Mouse (Mus musculus): ENCODE results near the gene Fbxo28.
A peak's percentile ranks its signal among the peaks of the same experiment; 100 is the strongest.

The Fbxo28 gene

DNA sequence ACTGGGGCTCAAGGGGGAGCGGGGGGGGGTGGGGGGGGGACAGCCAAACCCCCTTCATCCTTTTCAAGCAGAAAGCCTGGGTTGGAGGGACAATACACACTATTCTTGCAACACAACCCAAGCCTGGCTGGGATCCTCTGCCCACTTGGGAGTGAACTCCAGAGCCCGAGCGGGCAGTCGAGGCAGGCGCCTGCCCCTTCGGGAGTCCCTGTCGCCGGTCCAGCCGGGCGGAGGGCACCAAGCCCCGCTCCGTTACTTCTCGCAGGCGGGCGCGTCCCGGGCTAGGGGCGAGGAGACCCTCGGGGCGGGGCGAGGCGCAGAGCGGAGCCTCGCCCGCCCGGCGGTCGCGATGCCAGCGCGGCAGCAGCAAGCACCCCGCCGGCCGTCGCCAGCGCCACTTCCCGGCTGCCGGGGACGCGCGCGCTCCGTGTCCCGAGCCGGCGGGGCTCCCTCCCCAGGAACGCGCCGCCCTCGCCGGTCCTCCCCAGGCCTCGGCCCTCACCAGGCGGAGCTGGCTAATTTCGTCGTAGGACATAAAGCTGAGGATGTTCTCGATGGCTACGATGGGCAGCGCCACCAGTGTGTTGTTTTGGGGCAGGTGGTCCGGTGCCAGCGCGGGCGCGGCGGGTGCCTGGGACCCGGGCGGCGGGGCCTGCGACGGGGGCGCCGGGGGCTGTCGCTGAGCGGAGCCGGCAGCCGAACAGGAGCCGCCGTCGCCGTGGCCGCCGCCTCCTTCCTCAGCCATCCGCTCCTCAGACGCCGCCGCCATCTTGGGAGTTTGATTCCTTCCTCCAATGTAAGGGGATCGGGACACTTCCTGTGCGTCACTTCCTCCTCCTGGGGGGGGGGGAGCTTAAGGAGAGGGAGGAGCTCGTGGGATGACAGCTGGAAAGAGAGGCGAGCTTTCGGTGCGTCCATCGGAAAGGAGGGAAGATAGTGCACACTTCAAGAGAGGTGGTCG, at the start of gene Fbxo28:
Fbxo28 (minus strand) TSS at position 809 of the 961 bp plus-strand sequence.
- DNase-seq: peak; percentile 87 to 93

DNA sequence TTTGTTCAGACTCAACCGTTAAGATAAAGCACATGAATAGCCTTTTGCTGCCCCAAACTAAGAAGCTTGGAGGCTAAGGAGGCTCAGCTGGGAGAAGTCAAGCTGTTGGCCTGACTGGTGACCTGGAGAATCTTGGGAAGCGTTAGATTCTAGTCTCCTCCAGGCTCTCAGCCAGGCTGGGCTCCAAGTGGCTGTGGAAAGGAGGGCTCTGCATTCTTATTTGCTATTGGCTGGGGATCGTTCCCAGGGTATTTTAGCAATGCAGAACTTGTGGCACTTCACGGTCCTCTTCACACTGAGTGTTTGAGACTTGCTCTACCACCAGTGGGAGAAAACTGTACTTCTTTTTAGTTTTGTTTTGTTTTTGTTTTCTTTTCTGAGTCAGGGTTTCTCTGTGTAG, 47.3 kb upstream of the Fbxo28 start:
- DNase-seq: no peak

DNA sequence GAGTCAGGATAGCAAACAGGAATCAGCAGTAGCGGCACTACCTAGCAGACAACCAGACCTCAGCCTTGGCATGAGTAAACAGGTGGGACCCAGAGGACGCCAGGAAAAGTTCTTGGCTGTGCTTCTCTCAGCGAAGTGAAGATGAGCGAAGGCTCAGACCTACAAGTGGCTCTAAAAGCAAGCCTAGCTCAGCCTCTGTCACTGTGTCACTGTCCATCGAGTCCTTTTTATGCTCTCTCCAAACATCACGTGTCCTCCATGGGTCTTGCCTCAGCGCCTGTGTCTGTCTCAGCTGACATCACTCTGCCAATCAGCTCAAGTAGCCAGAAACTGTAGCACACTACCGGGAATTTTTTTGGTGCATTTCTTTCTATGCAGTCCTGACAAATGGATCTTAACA, 45.0 kb upstream of the Fbxo28 start:
- DNase-seq: no peak

DNA sequence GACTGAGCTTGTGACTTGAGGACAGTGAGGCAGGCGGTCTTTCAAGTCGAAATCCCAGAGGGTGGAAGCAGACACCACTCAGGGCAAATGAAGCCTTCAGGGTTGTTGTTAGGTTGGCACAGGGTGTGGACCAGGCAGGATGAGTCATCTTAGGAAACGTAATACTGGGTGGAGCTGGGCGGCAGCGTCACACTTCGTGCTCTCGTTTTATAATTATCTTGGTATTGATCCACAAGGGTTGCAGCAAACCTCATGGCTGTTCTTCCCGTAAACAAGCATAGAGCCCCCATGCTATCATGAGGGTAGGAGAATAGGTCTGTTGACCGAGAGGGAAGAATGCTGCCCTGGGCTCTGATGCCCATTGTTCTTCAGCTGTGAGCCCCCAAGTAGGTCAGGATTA, 41.7 kb upstream of the Fbxo28 start:
- DNase-seq: no peak

DNA sequence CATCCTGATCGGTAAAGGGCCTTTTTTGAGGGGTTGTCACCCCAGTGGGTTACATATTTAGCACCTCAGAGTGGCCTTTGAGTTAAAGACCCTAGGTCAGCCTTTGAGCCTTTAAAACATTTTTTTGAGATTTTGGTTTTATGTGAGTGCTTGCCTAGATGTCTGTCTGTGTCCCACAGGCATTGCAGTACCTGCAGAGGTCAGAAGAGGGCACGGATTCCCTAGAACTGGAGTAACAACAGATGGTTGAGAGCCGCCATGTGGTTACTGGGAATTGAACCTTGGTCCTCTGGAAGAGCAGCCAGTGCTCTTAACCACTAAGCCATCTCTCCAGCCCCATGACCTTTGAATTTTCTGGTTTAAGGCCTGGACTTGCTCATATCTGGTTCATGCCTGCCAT, 39.9 kb upstream of the Fbxo28 start:
- DNase-seq: no peak

DNA sequence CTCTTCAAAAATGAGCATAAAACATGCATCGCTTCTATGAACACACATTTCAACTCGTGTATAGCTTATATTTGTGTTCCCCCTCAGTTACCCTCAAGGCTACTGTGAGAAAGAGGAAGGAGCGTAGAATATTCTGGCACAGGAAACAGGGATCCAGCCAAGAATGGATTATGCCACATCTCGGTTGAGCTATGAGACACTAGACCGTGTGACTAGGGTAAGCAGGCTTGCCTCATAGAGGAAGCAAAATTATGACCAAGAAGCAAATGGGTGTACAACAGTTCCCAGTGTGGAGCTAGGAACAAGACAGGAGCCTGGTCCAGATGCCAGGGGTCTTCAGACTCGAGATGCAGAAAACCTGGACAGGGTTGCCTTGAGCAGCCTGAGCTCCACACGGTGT, 39.3 kb upstream of the Fbxo28 start:
- no peak for DNase-seq

DNA sequence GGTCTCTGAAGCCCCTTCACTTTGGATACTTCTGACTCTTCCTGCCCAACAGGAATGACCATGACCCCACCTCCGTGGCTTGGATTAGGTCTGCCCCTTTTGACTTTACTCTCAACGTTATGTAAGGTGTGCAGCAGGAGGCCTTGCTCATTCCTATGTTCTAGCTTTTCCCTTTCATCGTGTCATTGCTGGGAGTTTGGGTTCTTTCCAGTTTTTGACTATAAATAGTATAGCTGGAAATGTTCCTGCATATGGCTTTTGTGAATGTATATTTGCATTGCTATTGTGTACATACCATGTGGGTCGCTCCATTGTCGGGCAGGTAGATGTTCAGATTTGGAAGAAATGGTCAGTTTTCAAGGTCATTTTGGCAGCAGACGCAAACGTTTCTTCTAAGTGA, 37.4 kb upstream of the Fbxo28 start:
- DNase-seq: no peak

DNA sequence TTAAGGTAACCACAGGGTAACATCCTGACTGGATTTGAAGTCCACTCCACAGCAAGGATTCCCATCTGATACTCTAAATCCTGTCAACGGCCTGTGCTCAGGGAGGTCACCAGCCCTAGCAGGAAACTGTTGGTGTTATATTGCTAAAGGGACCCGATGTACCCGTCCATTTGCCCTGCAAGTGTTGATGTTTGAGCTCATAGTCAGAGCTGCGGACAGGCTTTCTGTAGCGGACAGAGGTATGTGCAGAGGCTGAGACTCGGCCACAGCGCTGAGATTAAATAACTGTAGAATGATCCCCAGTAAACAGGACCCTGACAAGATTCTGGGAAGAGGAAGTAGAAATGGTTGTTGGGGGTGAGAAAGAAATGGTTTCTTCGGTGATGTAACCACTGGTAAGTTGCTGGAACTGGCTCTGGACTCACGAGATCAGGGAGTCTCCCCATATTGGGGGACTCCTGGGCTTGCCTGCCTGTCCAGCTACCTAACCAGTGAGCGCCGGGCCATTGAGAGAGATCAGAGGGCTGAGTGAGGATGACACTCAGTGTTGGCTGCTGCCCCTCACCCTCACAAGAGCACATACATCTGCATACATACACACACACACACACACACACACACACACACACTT, 36.9 kb upstream of the Fbxo28 start:
- no peak for DNase-seq

DNA sequence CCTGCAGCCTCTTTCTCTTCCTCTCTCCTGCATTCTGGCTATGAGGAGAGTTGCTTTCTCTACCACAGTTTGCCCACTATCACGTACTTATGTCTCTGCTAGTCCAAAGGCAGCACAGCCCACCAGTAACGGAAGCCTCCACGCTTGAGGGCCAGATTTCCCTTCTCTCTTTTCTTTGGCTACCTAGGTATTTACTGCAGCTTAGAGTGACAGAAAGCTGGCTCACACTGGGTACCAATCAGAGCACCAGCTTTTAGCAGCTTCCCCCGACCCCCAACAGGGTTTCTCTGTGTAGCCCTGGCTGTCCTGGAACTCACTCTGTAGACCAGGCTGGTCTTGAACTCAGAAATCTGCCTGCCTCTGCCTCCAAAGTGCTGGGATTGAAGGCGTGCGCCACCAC, 36.1 kb upstream of the Fbxo28 start:
- no peak for DNase-seq

DNA sequence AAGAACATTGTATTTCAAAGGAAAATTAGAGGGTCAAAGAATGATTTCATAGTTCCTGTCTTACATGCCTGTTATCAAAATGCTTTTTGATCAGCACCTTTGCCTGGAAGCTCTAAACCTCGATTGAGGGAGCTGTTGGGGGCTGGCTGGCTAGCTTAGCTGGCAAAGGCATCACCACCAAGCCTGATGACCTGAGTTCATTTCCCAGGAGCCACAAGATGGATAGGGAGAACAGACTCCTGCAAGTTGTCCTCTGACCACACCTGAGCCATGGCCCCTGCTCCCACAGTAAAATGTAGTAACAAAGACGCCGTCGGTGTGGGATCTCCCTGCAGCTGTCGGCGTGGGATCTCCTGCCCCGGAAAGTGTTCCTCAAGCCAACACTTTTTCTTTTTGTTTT, 35.4 kb upstream of the Fbxo28 start:
- peak; percentile 27 to 33 for DNase-seq

DNA sequence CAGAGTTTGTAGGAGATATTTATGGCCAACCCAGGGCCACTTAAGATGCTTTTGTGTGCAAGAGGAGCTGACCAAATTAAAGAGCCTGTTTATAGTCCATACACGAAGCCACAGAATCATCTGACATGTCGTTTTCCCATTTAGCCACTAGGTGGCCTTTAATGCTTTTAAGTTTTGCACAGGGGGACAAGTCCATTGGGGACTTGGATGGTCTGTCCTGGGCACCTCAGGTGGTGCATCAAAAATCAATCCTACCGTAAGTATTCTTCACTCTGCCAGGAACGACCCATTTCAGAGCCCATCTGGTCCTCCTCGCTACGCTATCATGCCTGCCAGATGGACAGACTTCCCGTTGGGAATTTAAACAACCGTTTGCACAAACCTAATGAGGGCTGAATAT, 34.8 kb upstream of the Fbxo28 start:
- DNase-seq: peak; percentile 69 to 71

DNA sequence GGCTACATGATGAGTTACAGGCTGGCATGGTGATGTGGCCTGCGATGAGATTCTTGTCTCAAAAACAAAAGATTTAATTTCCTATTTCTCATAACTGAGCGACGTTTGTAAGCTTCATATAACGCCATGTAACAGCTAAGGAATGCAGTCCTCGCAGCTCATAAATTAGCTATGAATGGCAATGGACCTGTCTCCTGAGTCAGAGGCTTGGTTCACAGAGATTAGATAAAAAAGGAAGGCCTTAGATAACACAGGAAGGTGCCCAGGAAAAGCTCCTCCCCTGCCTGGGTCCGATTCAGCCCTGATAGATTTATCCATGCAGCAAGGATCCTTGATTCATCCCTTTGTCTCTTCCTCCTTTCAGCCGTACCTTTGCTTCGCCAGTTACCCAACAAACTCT, 30.5 kb upstream of the Fbxo28 start:
- no peak for DNase-seq

DNA sequence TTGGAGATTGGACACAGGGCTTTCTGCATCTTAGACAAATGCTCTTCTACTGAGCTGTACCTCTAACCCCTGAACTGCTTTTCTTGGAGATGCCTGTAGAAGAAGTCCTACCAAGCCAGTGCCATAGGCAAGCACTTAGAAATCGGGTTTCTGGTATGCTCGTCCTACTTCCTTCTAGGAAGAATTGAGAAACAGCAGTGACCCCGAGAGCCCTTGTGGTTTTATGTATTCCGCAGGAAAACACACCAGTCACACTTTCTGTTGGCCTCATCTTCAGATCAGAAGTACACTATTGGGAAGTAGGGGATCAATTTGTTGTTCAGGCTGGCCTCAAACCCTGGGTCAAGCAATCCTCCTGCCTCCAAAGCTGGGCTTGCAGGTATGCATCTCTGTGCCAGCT, 28.0 kb upstream of the Fbxo28 start:
- DNase-seq: no peak

DNA sequence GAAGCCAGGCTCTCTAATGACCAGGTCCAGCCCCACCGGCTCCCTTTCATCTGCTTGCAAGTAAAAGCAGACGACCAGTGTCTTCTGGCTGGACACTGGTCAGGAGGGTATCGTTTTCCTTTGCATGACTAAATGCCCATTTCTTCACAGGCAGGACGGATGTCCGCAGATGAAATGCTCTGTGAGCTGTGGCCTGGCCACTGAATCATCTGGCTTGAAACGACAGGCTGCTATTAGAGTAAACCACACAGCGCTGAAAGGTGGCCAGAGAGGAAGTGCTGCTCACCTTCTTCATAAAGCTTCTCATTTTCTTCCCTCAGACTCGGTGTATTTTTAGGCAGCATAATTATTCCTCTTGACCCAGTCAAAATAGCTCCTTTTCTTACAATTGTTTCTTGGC, 27.4 kb upstream of the Fbxo28 start:
- no peak for DNase-seq

DNA sequence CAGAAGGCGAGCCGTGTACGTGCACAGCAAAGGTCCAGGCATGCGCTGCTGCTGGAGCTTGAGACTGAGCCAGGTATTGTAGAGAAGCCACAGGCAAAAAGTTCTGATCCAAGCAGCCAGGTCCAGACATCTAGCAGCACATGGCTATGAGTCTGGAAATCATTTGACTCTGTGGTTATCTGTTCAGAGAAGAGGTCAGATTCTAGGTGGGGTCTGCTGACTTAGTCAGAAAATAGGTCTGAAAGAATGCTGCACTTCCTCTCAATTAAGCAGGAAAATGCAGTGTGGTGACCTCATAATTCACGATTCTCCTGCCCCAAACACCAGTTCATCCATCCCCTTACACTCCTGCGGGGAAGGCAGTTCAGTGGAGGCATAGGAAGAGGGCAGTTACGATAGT, 26.9 kb upstream of the Fbxo28 start:
- DNase-seq: no peak

DNA sequence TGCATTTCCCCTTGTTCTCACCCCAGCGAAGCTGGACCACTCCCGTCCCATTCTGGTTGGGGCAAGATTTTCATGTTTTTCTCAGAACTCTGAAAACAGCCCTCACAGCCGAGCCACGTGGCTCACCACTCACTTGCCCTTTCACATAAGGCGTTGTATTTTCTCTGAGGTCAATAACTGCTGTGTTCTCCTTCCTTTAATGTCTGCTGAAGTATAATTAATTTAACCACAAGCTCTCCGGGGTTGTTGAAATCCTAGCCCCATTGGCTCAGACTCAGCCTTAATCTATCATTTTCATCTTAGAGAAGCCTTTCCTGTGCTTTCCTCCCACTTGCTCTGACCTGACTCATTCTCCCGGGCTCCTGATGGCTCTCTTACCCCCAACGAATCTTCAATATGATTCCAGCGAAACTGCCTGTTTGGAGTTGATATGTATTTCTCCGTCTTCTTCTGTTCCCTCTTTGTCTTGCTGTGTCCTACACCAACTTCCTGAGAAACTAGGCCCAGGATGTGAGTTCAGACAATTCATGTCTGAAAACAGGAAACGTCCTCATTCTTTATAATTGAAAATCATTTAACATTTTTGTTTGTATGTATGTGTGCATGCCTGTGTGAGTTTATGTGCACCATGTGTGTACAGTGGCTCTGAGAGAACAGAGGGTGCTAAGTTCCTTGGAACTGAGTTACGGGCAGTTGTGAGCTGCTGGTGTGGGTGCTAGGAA, 22.4 kb upstream of the Fbxo28 start:
- DNase-seq: no peak

DNA sequence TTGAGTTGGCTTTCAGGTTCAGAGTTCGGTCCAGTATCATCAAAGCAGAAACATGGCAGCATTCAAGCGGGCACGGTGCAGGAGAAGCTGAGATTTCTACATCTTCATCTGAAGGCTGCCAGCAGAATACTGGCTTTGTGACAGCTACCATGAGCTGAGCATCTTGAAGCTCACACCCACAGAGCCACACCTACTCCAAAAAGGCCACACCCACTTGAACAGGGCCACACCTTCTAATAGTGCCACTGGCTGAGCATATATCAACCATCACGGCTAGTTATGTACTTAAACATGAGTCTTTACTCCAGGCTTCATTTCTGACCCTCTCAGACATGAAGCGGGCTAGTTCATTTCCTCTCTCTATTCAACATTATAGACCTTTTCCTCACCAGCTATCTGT, 21.3 kb upstream of the Fbxo28 start:
- DNase-seq: no peak

DNA sequence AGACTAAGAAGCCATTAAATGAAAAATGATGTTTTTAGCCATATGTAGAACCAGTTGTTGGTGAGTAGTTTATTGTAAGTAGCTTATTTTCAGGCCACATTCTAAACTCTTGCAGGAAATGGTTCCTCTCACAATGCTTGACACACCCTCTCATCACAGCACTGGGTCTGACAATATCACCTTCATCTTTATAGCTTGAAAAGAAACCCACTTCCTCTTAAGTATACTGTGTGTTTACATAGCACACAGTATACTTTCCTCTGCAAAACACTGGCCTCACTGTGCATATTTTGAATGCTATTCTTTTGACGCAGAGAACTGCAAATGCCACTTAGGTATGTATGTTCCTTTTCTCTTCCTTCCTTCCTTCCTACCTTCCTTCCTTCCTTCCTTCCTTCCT, 16.7 kb upstream of the Fbxo28 start:
- DNase-seq: no peak

DNA sequence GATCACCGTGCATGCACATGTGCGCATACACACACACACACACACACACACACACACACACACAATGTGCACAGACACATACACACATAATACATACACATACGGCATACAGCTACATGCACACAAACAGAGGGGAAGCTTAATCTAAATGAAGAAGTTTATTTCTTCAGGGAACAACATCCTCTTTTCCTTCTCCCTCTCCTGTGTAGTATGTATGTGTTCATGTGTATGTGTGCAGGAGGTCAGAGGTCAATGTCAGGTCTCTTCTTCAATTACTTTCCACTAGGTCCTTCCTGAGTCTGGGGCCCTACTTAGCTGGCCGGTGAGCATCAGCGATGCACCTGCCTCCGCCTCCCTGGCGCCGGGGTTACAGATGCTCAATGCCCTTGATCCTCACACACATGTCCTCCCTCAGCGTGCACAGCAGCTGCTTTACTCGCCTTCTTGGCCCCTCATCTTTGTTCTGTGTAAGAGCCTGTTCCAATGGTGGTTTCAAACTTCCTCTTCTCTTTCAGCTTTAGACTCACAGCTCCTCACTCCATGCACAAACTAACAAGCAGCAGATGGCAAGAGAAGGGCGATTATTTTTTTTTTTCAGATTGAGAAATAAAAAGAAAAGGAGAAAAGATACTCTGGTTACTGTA, 13.2 kb upstream of the Fbxo28 start:
- no peak for DNase-seq

DNA sequence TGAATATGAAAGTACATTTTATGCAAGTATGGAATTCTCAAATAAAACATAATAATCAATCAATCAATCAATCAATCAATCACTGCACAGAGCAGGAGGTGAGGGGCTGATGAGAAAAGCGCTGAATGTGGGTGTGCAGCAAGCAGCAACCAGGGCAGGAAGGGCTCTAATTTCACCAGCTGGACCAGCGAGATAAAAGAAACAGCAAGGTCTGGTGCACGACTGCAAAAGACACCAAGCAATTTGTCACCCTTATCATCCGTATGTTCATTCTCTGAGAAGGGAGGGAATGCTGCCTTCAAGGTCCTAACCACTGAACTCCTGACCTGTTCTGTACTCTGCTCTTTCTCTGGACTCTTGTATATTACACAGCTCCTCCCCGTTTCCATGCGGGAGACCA, 8.1 kb upstream of the Fbxo28 start:
- no peak for DNase-seq

DNA sequence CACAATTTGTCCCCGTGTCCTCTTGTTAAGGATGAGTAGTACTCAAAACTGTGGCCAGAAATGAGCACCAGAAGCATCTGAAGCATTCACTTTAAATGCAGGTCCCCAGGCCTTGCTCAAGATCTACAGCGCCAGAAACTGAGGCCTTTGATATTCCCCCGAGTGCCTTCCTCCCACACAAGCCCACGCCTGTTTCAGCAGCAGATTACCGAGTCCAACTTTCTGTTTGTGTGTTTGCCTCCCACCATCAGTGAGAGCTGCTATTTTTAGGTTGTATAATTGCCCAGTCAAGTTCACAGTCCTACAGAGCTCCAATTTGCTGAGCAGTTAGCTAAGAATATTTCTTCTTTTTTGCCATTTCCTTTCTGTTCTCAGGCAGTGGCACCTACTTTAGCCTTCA, 5.1 kb upstream of the Fbxo28 start:
- DNase-seq: no peak

DNA sequence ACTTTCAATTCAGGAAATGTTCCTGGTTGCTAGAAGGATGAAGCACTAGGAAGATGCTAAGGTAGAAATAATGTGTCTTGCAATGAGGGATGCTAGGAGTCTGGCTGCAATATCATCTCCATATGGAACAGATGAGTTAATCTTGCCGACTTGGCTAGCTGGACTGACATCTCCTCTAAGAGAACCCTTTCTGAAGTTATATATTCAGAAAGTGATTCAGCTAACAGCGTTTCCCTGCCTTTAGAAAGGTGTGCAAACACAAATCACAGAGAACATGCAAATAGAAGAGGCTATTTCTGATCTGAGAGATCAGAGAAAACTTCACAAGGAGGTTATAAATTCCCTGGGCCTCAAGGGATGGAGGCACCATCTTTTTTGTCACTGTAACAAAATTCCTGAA, 4.4 kb upstream of the Fbxo28 start:
- DNase-seq: no peak

DNA sequence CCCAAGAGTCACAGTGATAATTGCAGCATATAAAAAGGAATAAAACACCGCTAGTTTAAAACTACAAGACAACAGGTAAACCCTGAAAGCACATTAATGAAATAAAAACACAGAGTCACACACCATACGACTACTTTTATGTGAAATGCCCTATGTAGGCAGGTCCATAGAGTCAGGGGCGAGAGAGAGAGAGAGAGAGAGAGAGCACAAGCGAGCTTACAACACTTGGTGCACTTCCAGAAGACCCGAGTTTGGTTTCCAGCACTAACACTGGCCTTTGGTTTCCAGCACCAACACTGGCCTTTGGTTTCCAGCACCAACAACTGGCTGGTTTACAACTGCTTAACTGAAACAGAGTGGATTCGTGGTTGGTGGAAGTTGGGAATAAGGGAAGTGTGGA, 564 bp upstream of the Fbxo28 start:
- DNase-seq: no peak

All from cerebellum, postnatal 25 days (tissue).